Mouse (Mus musculus) urinary bladder, postnatal 36 days (tissue): ENCODE data around the gene Hps6.
"Not testable (repeated sequence)": the region's sequence is repeated elsewhere in the genome, so short reads cannot be mapped to it uniquely, and the experiment has no call there.

Source experiments
- DNase-seq, 2 experiments: peaks; one replicate each; pipeline ENCODE4 v3.0.0; 2022; ENCODE audit warnings: low spot score in 2 of 2, mixed read lengths in 1 of 2

Gene Hps6

GRCm38 (mm10) chr19:46003371-46004226 is at the start of gene Hps6:
Gene Hps6 (plus strand): TSS chr19:46003508.
- peak; percentile 82 to 92 for DNase-seq

GRCm38 (mm10) chr19:45956736-45957135 is 46.6 kb upstream of the Hps6 start:
- no peak for DNase-seq

GRCm38 (mm10) chr19:45960770-45961169 is 42.5 kb upstream of the Hps6 start:
- DNase-seq, result no peak

GRCm38 (mm10) chr19:45984379-45984778 is 18.9 kb upstream of the Hps6 start:
- no peak for DNase-seq

GRCm38 (mm10) chr19:45988238-45988637 is 15.1 kb upstream of the Hps6 start:
- DNase-seq, result no peak

GRCm38 (mm10) chr19:45991171-45991570 is 12.1 kb upstream of the Hps6 start:
- DNase-seq, result no peak

- not testable (repeated sequence) for DNase-seq
These were observed 9.9 kb upstream of the Hps6 start for GRCm38 (mm10) chr19:45993441-45993840.

GRCm38 (mm10) chr19:45993981-45994737 is 9.1 kb upstream of the Hps6 start:
- DNase-seq, result no peak

- no peak for DNase-seq
These were observed 5.9 kb upstream of the Hps6 start for GRCm38 (mm10) chr19:45997365-45997764.

- peak; percentile 88 to 91 for DNase-seq
These were observed 5.3 kb upstream of the Hps6 start, which contains the start of gene Armh3 for GRCm38 (mm10) chr19:45997785-45998693. Gene Armh3 (minus strand): TSS chr19:45998488.

GRCm38 (mm10) chr19:45998694-45999217 is 4.6 kb upstream of the Hps6 start:
- no peak for DNase-seq

- DNase-seq, result no peak
These were observed 3.9 kb upstream of the Hps6 start for GRCm38 (mm10) chr19:45999378-45999777.

GRCm38 (mm10) chr19:46002279-46002678 is 1.0 kb upstream of the Hps6 start:
- DNase-seq, result no peak

GRCm38 (mm10) chr19:46004814-46005466 is 1.6 kb downstream of the Hps6 start:
- no peak for DNase-seq

GRCm38 (mm10) chr19:46005680-46006079 is 2.4 kb downstream of the Hps6 start:
- DNase-seq, result no peak

- peak; percentile 87 to 89 for DNase-seq
These were observed 11.4 kb downstream of the Hps6 start for GRCm38 (mm10) chr19:46014572-46015178.

- no peak for DNase-seq
These were observed 12.7 kb downstream of the Hps6 start for GRCm38 (mm10) chr19:46016023-46016422.

GRCm38 (mm10) chr19:46024959-46025358 is 21.7 kb downstream of the Hps6 start:
- peak in 1 of 2 experiments; percentile 56 for DNase-seq

GRCm38 (mm10) chr19:46026567-46026966 is 23.3 kb downstream of the Hps6 start:
- no peak for DNase-seq

GRCm38 (mm10) chr19:46028747-46029320 is 25.5 kb downstream of the Hps6 start:
- no peak for DNase-seq
